Mouse (Mus musculus): ENCODE results near the gene Npas4. TPM values are rescaled to one million over a fixed set of nuclear protein-coding genes. Genes with fewer than 3 reads are reported as not detected.

Npas4 gene
- polyA plus RNA-seq (2014; fragmentation: Illumina TruSeq; extraction: RNeasy Lipid Tissue Mini Kit (QIAGEN cat#74804); ENCODE audit: insufficient read depth, low read depth, low replicate concordance): 0.14 TPM

GRCm38 (mm10) chr19:4990256-4990625 lies at the start of gene Npas4:
TSS of gene Npas4 (minus strand) at chr19:4990316.

GRCm38 (mm10) chr19:5038709-5039156 lies 48.6 kb upstream of the Npas4 start, which contains the start of the genes B4gat1 and AC124502.3:
TSS of gene B4gat1 (plus strand) at chr19:5038826.
TSS of gene AC124502.3 (plus strand) at chr19:5038891.

GRCm38 (mm10) chr19:5023621-5024479 lies 33.7 kb upstream of the Npas4 start, which contains the start of gene Slc29a2:
TSS of gene Slc29a2 (plus strand) at chr19:5023860.

GRCm38 (mm10) chr19:4961928-4962601 lies 28.1 kb downstream of the Npas4 start, which contains the start of gene Mrpl11:
TSS of gene Mrpl11 (plus strand) at chr19:4962147.

DNA sequence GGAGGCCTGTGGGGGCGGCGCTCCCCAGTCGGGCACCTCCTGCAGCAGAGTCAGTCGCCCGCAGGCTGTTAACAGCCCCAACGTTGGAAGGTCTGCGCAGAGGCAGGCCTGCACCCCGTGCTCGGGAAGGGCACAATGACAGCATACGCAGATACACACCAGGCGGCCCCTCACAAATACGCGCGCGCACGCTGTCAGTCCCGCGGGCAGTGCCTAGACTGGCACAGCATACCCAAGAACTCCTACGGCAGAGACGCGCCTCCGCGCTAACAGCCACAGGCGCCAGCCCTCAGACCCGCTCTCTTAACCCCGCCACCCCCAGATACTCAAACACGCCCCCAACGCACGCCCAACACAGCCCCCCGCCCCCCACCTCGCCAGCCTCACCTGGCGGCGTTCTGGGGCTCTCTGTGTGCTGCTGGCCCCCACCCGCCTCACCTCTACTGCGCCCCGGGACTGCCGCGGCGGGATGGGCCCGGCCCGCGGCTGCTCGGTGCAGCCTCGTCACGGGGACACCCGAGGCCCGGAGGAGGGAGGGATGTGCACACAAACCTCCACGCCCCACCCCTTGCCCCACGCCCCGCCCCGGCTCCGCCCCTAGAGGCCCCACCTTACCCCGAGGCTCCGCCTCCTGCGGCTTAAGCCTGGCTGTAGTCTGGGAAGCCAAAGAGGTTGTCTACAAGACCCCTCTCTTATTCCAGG lies 47.4 kb downstream of the Npas4 start, which contains the start of gene Peli3:
TSS of gene Peli3 (minus strand) at position 577 of the 702 bp plus-strand sequence.

Other genes with a start within 250 kb of the Npas4 start
- gene Rbm4b, start 233.8 kb downstream of the Npas4 start, polyA plus RNA-seq (2014; fragmentation: Illumina TruSeq; extraction: RNeasy Lipid Tissue Mini Kit (QIAGEN cat#74804); ENCODE audit: insufficient read depth, low read depth, low replicate concordance): 10.1 TPM
- 17.9 TPM for gene Rbm4, start 196.4 kb downstream of the Npas4 start, polyA plus RNA-seq (2014; fragmentation: Illumina TruSeq; extraction: RNeasy Lipid Tissue Mini Kit (QIAGEN cat#74804); ENCODE audit: insufficient read depth, low read depth, low replicate concordance)
- 4.7 TPM for gene Gm21992, start 178.7 kb downstream of the Npas4 start, polyA plus RNA-seq (2014; fragmentation: Illumina TruSeq; extraction: RNeasy Lipid Tissue Mini Kit (QIAGEN cat#74804); ENCODE audit: insufficient read depth, low read depth, low replicate concordance)
- gene Rbm14, start 178.7 kb downstream of the Npas4 start, polyA plus RNA-seq (2014; fragmentation: Illumina TruSeq; extraction: RNeasy Lipid Tissue Mini Kit (QIAGEN cat#74804); ENCODE audit: insufficient read depth, low read depth, low replicate concordance): 13.7 TPM
- 48.3 TPM for gene Ccs, start 151.0 kb downstream of the Npas4 start, polyA plus RNA-seq (2014; fragmentation: Illumina TruSeq; extraction: RNeasy Lipid Tissue Mini Kit (QIAGEN cat#74804); ENCODE audit: insufficient read depth, low read depth, low replicate concordance)
- 0.45 TPM for gene Ccdc87, start 150.9 kb downstream of the Npas4 start, polyA plus RNA-seq (2014; fragmentation: Illumina TruSeq; extraction: RNeasy Lipid Tissue Mini Kit (QIAGEN cat#74804); ENCODE audit: insufficient read depth, low read depth, low replicate concordance)
- gene Ctsf, start 135.2 kb downstream of the Npas4 start, polyA plus RNA-seq (2014; fragmentation: Illumina TruSeq; extraction: RNeasy Lipid Tissue Mini Kit (QIAGEN cat#74804); ENCODE audit: insufficient read depth, low read depth, low replicate concordance): 27.8 TPM
- 0.66 TPM for gene Actn3, start 112.4 kb downstream of the Npas4 start, polyA plus RNA-seq (2014; fragmentation: Illumina TruSeq; extraction: RNeasy Lipid Tissue Mini Kit (QIAGEN cat#74804); ENCODE audit: insufficient read depth, low read depth, low replicate concordance)
- gene Zdhhc24, start 111.6 kb downstream of the Npas4 start, polyA plus RNA-seq (2014; fragmentation: Illumina TruSeq; extraction: RNeasy Lipid Tissue Mini Kit (QIAGEN cat#74804); ENCODE audit: insufficient read depth, low read depth, low replicate concordance): 6.0 TPM
- gene Bbs1, start 83.7 kb downstream of the Npas4 start, polyA plus RNA-seq (2014; fragmentation: Illumina TruSeq; extraction: RNeasy Lipid Tissue Mini Kit (QIAGEN cat#74804); ENCODE audit: insufficient read depth, low read depth, low replicate concordance): 2.2 TPM
- 28.4 TPM for gene Dpp3, start 62.0 kb downstream of the Npas4 start, polyA plus RNA-seq (2014; fragmentation: Illumina TruSeq; extraction: RNeasy Lipid Tissue Mini Kit (QIAGEN cat#74804); ENCODE audit: insufficient read depth, low read depth, low replicate concordance)
- 1.2 TPM for gene Peli3, start 47.2 kb downstream of the Npas4 start, polyA plus RNA-seq (2014; fragmentation: Illumina TruSeq; extraction: RNeasy Lipid Tissue Mini Kit (QIAGEN cat#74804); ENCODE audit: insufficient read depth, low read depth, low replicate concordance)
- 50.4 TPM for gene Mrpl11, start 28.2 kb downstream of the Npas4 start, polyA plus RNA-seq (2014; fragmentation: Illumina TruSeq; extraction: RNeasy Lipid Tissue Mini Kit (QIAGEN cat#74804); ENCODE audit: insufficient read depth, low read depth, low replicate concordance)
- gene Slc29a2, start 33.5 kb upstream of the Npas4 start, polyA plus RNA-seq (2014; fragmentation: Illumina TruSeq; extraction: RNeasy Lipid Tissue Mini Kit (QIAGEN cat#74804); ENCODE audit: insufficient read depth, low read depth, low replicate concordance): 0.84 TPM
- 24.4 TPM for gene B4gat1, start 48.5 kb upstream of the Npas4 start, polyA plus RNA-seq (2014; fragmentation: Illumina TruSeq; extraction: RNeasy Lipid Tissue Mini Kit (QIAGEN cat#74804); ENCODE audit: insufficient read depth, low read depth, low replicate concordance)
- 0.81 TPM for gene AC124502.3, start 48.6 kb upstream of the Npas4 start, polyA plus RNA-seq (2014; fragmentation: Illumina TruSeq; extraction: RNeasy Lipid Tissue Mini Kit (QIAGEN cat#74804); ENCODE audit: insufficient read depth, low read depth, low replicate concordance)
- gene Brms1, start 51.0 kb upstream of the Npas4 start, polyA plus RNA-seq (2014; fragmentation: Illumina TruSeq; extraction: RNeasy Lipid Tissue Mini Kit (QIAGEN cat#74804); ENCODE audit: insufficient read depth, low read depth, low replicate concordance): 35.6 TPM
- gene Rin1, start 60.2 kb upstream of the Npas4 start, polyA plus RNA-seq (2014; fragmentation: Illumina TruSeq; extraction: RNeasy Lipid Tissue Mini Kit (QIAGEN cat#74804); ENCODE audit: insufficient read depth, low read depth, low replicate concordance): 1.4 TPM
- gene Cd248, start 77.8 kb upstream of the Npas4 start, polyA plus RNA-seq (2014; fragmentation: Illumina TruSeq; extraction: RNeasy Lipid Tissue Mini Kit (QIAGEN cat#74804); ENCODE audit: insufficient read depth, low read depth, low replicate concordance): 6.0 TPM
- gene Tmem151a, start 95.2 kb upstream of the Npas4 start, polyA plus RNA-seq (2014; fragmentation: Illumina TruSeq; extraction: RNeasy Lipid Tissue Mini Kit (QIAGEN cat#74804); ENCODE audit: insufficient read depth, low read depth, low replicate concordance): 2.0 TPM
- gene Yif1a, start 98.2 kb upstream of the Npas4 start, polyA plus RNA-seq (2014; fragmentation: Illumina TruSeq; extraction: RNeasy Lipid Tissue Mini Kit (QIAGEN cat#74804); ENCODE audit: insufficient read depth, low read depth, low replicate concordance): 52.8 TPM
- gene Cnih2, start 108.2 kb upstream of the Npas4 start, polyA plus RNA-seq (2014; fragmentation: Illumina TruSeq; extraction: RNeasy Lipid Tissue Mini Kit (QIAGEN cat#74804); ENCODE audit: insufficient read depth, low read depth, low replicate concordance): 0.18 TPM
- gene Rab1b, start 116.8 kb upstream of the Npas4 start, polyA plus RNA-seq (2014; fragmentation: Illumina TruSeq; extraction: RNeasy Lipid Tissue Mini Kit (QIAGEN cat#74804); ENCODE audit: insufficient read depth, low read depth, low replicate concordance): 117 TPM
- gene Klc2, start 128.2 kb upstream of the Npas4 start, polyA plus RNA-seq (2014; fragmentation: Illumina TruSeq; extraction: RNeasy Lipid Tissue Mini Kit (QIAGEN cat#74804); ENCODE audit: insufficient read depth, low read depth, low replicate concordance): 12.7 TPM